ENCODE assay signal across 26 mouse cellular contexts in the genomic region with DNA sequence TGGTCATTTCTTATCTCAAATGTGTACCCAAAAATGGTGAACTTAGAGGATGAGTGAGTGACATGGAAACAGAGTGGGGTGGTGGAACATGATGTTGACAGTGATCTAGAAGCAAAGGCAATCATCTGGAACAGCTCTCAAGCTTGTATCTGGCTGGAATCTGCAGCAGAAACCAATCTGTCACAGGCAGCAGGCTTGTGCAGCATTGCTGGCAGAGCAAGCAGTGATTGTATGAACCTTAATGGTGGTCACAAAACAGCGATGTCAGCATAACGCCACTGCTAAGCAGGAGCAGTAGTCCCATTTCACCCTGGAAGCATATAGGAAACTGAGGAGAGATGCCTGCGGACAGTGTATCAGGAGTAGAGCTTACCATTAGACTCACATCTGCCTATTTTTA.
DNase-seq lines count a peak whose midpoint lies in the region; ATAC-seq and TF ChIP-seq lines count a peak whose summit lies in the region.
"Had no signal": no experiment of that assay in that cellular context is flagged by ENCODE, and none has a peak within 500 bp of the region (broad histone marks: within the 10 kb centered on the region; RNA-seq: fewer than 3 reads in every experiment).

No protein-coding gene starts in this region.

- no peaks in the 10 kb centered on the region for H3K27me3 ChIP-seq in midbrain, postnatal 0 days (ENCODE audit: insufficient read depth, low read length)
- no peaks in the 10 kb centered on the region for H3K27me3 ChIP-seq in midbrain, embryonic 13.5 days
- H3K27me3 ChIP-seq in embryonic facial prominence, embryonic 10.5 days (replicated peaks; ENCODE audit: low read depth, poor library complexity, severe bottlenecking), result no peaks in the 10 kb centered on the region
- H3K27me3 ChIP-seq: CH12.LX; kidney, embryonic 15.5 days; liver, embryonic 15.5 days; lung, embryonic 15.5 days; megakaryocyte, embryonic 14.5 days; midbrain, embryonic 15.5 days had no signal

- no peaks in the 10 kb centered on the region for H3K4me1 ChIP-seq in midbrain, postnatal 0 days (ENCODE audit: insufficient read depth, low read length)
- H3K4me1 ChIP-seq in midbrain, embryonic 13.5 days (replicated peaks), result peaks cover 8% of the 10 kb centered on the region; the same call in 1 of the 2 replicates
- no peaks in the 10 kb centered on the region for H3K4me1 ChIP-seq in embryonic facial prominence, embryonic 10.5 days
- H3K4me1 ChIP-seq: kidney, embryonic 15.5 days; liver, embryonic 15.5 days; lung, embryonic 15.5 days; megakaryocyte, embryonic 14.5 days; midbrain, embryonic 15.5 days had no signal

- no peak overlapping the region for H3K4me2 ChIP-seq in midbrain, postnatal 0 days (ENCODE audit: low read depth, low read length, poor library complexity, severe bottlenecking)
- no peak overlapping the region for H3K4me2 ChIP-seq in midbrain, embryonic 13.5 days (replicated peaks)
- H3K4me2 ChIP-seq: kidney, embryonic 15.5 days; liver, embryonic 15.5 days; lung, embryonic 15.5 days; midbrain, embryonic 15.5 days had no signal

- H3K36me3 ChIP-seq in midbrain, postnatal 0 days (ENCODE audit: insufficient read depth, low read length), result no peaks in the 10 kb centered on the region
- no peaks in the 10 kb centered on the region for H3K36me3 ChIP-seq in midbrain, embryonic 13.5 days
- H3K36me3 ChIP-seq in embryonic facial prominence, embryonic 10.5 days (replicated peaks), result no peaks in the 10 kb centered on the region
- H3K36me3 ChIP-seq: G1E; kidney, embryonic 15.5 days; liver, embryonic 15.5 days; lung, embryonic 15.5 days; midbrain, embryonic 15.5 days had no signal

- TF ChIP-seq CTCF in midbrain, postnatal 0 days (IDR thresholded peaks at IDR 0.05), result no peak

- WGBS in midbrain, postnatal 0 days, result 89% methylated on average over 3 of the region's 3 CpGs
- WGBS in midbrain, embryonic 13.5 days, result 88% methylated on average over 3 of the region's 3 CpGs
- 88% methylated on average over 3 of the region's 3 CpGs for WGBS in embryonic facial prominence, embryonic 10.5 days

- DNase-seq in cerebellum, postnatal 10 days, result peak; percentile 27 to 35
- DNase-seq in cerebellum, adult 11 months, result no peak
- peak; percentile 5 for DNase-seq in midbrain, postnatal 0 days (ENCODE audit: low spot score)
- DNase-seq in layer of hippocampus, adult 18-20 months (ENCODE audit: low spot score in 2 of 2), result peak; percentile 47 to 78
- DNase-seq in layer of hippocampus, postnatal 14 days (ENCODE audit: low spot score in 2 of 2), result peak; percentile 48 to 74
- no peak for DNase-seq in right cerebral cortex, postnatal 4 days
- no peak for DNase-seq in embryonic facial prominence, embryonic 10.5 days (ENCODE audit: low spot score)
- DNase-seq: gastrocnemius, postnatal 36 days; heart, adult 2 months; heart, postnatal 36 days; kidney, adult 11 months; kidney, postnatal 36 days; left cerebral cortex, postnatal 4 days; liver; lung, postnatal 36 days; right cerebral cortex, postnatal 25 days had no signal

- no peak overlapping the region for H3K27ac ChIP-seq in midbrain, postnatal 0 days (ENCODE audit: low read depth, low read length)
- no peak overlapping the region for H3K27ac ChIP-seq in midbrain, embryonic 13.5 days
- H3K27ac ChIP-seq in embryonic facial prominence, embryonic 10.5 days (replicated peaks), result no peak overlapping the region
- H3K27ac ChIP-seq: heart, adult 2 months; kidney, embryonic 15.5 days; left cerebral cortex, adult 2 months; liver, embryonic 15.5 days; lung, embryonic 15.5 days; midbrain, embryonic 15.5 days had no signal

- no peak for ATAC-seq in midbrain, postnatal 0 days (ENCODE audit: low FRiP score)
- no peak for ATAC-seq in midbrain, embryonic 13.5 days
- ATAC-seq: midbrain, embryonic 15.5 days; Patski had no signal

- no peaks in the 10 kb centered on the region for H3K9me3 ChIP-seq in midbrain, postnatal 0 days (ENCODE audit: low read length)
- no peaks in the 10 kb centered on the region for H3K9me3 ChIP-seq in midbrain, embryonic 13.5 days
- no peaks in the 10 kb centered on the region for H3K9me3 ChIP-seq in embryonic facial prominence, embryonic 10.5 days
- H3K9me3 ChIP-seq: G1E; kidney, embryonic 15.5 days; liver, embryonic 15.5 days; lung, embryonic 15.5 days; megakaryocyte, embryonic 14.5 days; midbrain, embryonic 15.5 days had no signal

- no peak overlapping the region for H3K9ac ChIP-seq in midbrain, postnatal 0 days (replicated peaks; ENCODE audit: low read length, poor library complexity, severe bottlenecking)
- no peak overlapping the region for H3K9ac ChIP-seq in midbrain, embryonic 13.5 days (replicated peaks)
- H3K9ac ChIP-seq: kidney, embryonic 15.5 days; liver, embryonic 15.5 days; lung, embryonic 15.5 days; midbrain, embryonic 15.5 days had no signal

- H3K4me3 ChIP-seq in midbrain, postnatal 0 days (ENCODE audit: low read depth, low read length), result no peak overlapping the region
- H3K4me3 ChIP-seq in midbrain, embryonic 13.5 days (replicated peaks), result no peak overlapping the region
- H3K4me3 ChIP-seq in embryonic facial prominence, embryonic 10.5 days, result no peak overlapping the region
- H3K4me3 ChIP-seq: heart, adult 2 months; kidney, embryonic 15.5 days; left cerebral cortex, adult 2 months; liver, embryonic 15.5 days; lung, embryonic 15.5 days; megakaryocyte, embryonic 14.5 days; midbrain, embryonic 15.5 days had no signal

Comparison
In these comparisons a context has a peak if more than half of its experiments do, and no peak if none do; other contexts are left out.
1. DNase-seq: peak in cerebellum, postnatal 10 days (2 of 2), midbrain, postnatal 0 days (single experiment), layer of hippocampus, adult 18-20 months (2 of 2) and layer of hippocampus, postnatal 14 days (2 of 2); none in cerebellum, adult 11 months (single experiment), right cerebral cortex, postnatal 4 days (single experiment) and embryonic facial prominence, embryonic 10.5 days (single experiment).